Mouse (Mus musculus) ovary, adult 18-20 months (tissue): ENCODE measurements around the gene Fam131c.

Experiments used
- DNase-seq: peaks from one replicate; pipeline ENCODE4 v3.0.0; 2022; ENCODE audit warnings: low spot score, mixed read lengths

The Fam131c gene

DNA sequence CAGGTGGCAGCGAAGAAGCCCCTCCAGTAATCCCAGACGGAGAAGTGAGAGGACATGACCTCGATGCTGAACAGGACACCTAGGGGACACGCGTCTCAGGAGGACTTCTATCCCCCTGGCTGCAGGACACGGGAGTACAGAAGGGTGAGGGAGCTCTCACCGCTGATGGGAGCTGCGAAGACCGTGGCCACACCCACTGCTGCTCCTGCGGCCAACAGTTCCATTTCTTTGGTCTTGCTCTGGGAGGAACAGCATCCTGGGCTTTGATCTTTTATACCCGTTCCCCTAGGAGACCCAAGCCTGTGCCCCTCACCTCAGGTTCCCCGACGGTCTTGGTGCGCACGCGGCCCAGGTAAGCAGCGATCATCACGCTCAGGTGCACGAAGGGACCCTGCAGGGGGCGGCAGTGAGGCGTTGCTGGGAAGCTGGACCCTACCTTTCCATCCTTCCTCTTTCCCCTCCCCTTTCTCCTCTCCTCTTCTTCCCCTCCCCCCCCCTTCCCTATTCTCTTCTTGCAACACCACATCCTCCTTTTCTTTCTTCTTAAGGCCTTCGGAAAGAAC lies 43.5 kb downstream of the Fam131c start:
- DNase-seq: no peak

DNA sequence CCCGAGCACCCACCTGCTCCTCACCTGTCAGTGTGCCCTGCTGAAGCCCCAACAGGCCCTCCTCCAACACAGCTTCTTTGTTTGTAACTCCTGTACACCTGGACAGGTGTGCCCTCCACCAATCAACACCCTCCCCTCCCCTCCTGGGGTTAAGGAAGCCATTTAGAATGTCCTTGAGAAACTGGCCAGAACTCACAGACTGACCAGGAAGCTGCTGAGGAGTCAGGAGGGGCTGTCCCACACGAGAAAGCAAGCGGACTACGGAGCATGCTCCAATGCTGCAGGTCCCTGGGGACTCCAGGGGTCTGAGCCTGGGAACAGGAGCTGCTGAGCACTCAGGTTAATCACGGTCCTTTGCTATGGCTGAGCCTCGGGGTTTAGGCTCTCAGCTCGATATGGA lies 47.9 kb downstream of the Fam131c start, which contains the start of gene Clcnkb:
TSS of gene Clcnkb (minus strand) at position 91 of the 400 bp plus-strand sequence.
- no peak for DNase-seq

GRCm38 (mm10) chr4:141419398-141420191 lies 51.6 kb downstream of the Fam131c start:
- DNase-seq: no peak

- no peak for DNase-seq
Observed at GRCm38 (mm10) chr4:141420192-141420829, 52.3 kb downstream of the Fam131c start, which contains the start of gene Hspb7. Gene Hspb7, plus strand, starts transcription at chr4:141420779.

DNA sequence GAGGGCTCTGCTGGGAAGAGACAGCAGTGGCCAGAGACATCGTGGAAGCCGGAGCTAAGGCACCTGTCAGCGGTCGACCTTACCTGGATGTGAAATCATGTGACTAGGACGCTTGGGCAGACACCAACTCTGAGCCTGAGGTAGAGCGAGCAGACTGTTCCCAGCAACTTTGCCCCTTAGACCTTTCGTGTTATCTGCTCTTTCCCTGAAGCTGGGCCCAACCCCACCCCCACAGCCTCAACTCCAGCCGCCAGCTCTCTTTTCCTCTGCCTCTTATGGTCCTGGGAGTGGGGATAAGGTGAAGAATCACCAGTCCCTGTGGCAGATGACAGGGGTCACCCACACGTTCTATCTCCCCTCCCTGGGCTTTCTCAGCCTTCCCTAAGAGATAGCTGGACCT lies 52.9 kb downstream of the Fam131c start:
- DNase-seq: no peak

DNA sequence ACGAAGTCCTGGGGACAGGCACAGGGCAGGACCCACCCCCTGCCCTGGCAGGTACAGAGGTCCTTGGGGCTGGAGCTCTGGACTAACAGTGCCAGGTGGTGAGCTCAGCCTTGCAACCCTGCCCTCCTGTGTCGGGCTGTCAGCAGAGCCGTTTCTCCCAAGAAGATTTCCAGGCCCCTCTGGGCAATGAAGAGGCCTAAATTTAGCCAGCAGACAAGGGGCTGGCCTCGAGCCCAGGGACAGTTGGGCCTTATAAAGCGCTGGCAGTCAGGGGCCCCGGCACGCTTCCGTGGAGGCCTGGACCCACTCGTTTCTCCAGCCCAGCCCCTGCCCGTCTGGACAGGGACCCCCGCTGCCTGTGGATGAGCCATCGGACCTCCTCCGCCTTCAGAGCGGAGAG lies 53.4 kb downstream of the Fam131c start:
- DNase-seq: peak; percentile 36

GRCm38 (mm10) chr4:141422841-141423240 lies 54.8 kb downstream of the Fam131c start:
- DNase-seq: no peak

DNA sequence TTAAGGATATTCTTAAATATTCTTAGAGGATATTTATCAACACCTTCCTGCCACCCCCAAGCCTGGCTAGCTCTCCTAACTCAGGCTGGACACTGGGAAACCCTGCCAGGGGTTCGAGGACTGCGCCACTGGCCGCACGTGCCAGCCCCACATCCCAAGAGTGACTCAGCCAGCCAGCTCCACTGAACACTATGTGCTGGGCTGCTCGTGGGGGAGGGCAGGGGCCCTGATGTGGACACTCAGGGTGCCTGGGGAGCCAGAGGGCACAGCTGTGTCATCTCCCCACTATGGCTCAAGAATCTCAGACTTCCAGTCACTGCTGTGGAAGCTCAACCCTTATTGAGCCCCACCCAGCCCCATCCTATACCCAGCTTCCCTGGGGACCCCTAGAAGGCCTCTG lies 55.3 kb downstream of the Fam131c start:
- no peak for DNase-seq

GRCm38 (mm10) chr4:141423691-141424431 lies 55.8 kb downstream of the Fam131c start:
- no peak for DNase-seq

DNA sequence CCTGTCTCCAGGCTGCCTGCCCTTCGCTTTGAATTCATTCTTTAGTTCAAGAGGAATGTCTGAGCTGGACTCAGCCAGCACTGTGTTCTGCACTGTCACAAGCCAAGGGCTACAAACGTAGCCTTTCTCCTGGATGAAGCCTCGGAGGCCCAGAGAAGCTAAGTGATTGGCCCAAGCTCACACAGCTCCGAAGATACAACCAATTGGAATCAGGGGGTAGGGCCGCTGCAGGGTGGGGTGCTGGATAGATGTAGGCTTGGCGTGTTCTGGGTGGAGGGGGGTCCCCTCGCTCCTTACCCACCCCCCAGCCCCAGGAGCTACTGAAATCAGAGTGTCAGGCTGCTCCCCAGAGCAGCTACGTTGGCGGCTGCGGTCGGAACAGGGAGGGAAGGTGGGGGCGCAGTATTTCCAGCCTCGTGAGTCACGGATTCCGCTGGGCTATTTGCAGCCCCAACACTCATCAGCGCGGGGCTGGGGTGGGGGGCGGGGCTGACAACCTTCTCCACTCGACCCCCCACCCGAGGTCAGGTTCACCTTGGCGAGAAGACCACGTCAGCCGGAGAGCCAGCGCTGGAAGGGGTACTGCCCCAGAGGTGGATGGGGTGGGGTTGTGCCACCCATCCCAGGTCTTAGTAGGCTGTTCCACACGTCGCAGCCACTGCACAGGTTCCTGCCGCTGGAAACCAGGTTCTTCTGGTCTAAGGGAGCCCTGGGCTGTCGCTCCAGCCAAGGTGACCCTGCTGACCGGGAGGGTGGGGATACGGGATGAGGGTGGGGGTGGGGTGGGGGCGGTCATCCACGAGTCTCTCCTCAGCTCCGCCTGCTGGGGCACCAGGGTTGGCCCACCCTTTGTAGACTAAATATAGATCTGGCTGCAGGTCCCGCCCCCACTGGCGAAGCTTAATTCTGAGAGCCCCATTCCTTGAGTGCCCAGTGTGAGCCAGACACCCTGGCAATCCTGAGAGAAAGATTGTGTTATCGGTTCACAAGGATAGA lies 57.8 kb downstream of the Fam131c start:
- no peak for DNase-seq

GRCm38 (mm10) chr4:141426796-141427745 lies 59.1 kb downstream of the Fam131c start:
- no peak for DNase-seq

GRCm38 (mm10) chr4:141427921-141428320 lies 59.9 kb downstream of the Fam131c start:
- DNase-seq: no peak

DNA sequence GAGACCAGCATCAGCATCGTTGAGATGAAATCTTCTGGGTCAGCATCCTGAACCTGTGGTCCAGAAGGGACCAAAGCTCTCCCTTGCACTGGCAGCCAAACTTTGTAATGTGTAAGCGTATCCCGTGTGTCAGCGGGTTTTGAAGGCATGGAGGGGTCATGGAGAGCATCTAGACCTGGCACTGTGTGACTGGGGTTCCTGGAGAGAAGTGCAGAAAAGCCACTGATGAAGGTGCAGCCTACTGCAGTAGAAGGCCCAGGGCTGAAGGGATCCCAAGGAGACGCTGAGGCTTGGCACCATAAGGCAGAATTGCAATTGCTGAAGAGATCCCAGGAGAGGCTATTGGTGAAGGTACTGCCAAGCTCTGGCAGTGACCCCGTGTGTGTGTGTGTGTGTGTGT lies 61.4 kb downstream of the Fam131c start:
- no peak for DNase-seq

GRCm38 (mm10) chr4:141429847-141430246 lies 61.8 kb downstream of the Fam131c start:
- no peak for DNase-seq

DNA sequence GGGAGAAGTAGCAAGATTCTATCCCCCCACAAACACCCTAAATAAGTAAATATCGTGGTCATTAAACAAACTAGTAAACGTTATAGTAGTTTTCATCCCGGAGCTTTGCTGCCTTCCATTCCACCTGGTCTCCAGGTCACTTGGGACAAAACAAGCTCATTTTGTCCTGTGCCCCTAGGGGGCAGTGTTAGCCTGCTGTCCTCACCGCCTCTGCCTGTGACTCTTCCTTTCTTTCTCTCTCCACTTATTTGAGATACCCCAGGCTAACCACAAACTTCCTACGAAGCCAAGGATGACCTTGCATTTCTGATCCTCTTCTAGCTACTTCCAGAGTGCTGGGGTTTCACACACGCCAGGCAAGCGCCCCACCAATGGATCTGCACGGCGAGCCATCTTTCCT lies 63.0 kb downstream of the Fam131c start:
- DNase-seq: peak; percentile 34

DNA sequence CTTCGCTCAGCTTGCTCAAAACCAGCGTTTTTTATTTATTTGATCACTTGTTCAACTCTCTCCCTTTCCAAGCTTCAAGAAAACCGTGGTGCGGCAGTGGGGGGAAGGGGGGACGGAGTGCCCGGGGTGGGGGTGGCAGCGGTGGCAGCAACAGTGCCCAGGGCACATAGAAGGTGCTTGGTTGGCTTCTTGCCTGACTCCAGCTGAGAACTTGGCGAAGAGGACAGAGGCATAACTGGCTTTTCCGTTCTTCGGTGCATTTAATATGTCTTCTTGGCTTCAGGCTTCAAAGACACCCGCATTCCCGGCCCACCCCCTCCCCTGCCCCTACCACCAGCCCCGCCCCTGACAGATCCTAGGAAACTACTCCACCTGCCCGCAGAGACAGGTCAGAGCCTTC lies 64.6 kb downstream of the Fam131c start:
- no peak for DNase-seq

DNA sequence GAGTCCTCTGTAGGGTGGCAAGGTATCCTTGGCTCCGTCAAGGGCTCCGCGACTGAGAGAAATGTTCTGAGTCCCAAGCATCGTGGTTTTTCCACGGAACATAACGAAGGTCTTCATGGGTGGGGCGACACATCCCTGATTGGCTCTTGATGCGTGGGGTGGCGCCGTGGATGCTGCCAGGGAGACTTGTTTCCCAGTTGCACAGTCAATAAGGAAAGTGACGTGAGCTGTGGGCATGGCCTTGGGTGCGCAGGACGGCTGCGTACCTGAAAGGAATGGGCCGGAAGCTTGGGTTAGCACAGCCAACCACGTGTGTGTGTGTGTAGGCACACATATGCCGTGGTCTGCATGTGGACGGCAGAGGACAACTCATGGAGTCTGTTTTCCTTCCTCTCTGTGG lies 65.2 kb downstream of the Fam131c start:
- DNase-seq: no peak
